Mouse (Mus musculus) liver, postnatal 0 days (tissue): ENCODE data around the gene Als2cr12. TPM values are rescaled to one million over a fixed set of nuclear protein-coding genes. Genes with fewer than 3 reads are reported as not detected.
A peak's percentile ranks its signal among the peaks of the same experiment; 100 is the strongest.

ENCODE experiments used
- ATAC-seq: fragments of 200-750 bp; cut with Nextera tagmentation; 2 replicates; pipeline ENCODE4 v1.8.0; 2017; ENCODE audit warnings: mild to moderate bottlenecking, moderate library complexity
- DNase-seq: peaks from one replicate; pipeline ENCODE4 v3.0.0-alpha.2; 2016
- H3K27ac ChIP-seq: fragments of 300-500 bp; sonication (generic); 2 replicates; pipeline ENCODE4 v1.5.1; 2014; ENCODE audit warnings: antibody characterized with exemption, moderate library complexity, mild to moderate bottlenecking, low read depth
- H3K27me3 ChIP-seq: fragments of 300-500 bp; sonication (generic); 2 replicates; pipeline ENCODE4 v1.6.1; 2014; ENCODE audit warnings: low read length, control low read depth, mixed read lengths; ENCODE audit not compliant: insufficient read depth
- H3K36me3 ChIP-seq: fragments of 300-500 bp; sonication (generic); replicated peaks from 2 replicates; pipeline ENCODE4 v1.6.1; 2014; ENCODE audit warnings: mild to moderate bottlenecking, control low read depth, low read length, moderate library complexity, mixed read lengths; ENCODE audit not compliant: insufficient read depth
- H3K4me1 ChIP-seq: fragments of 300-500 bp; sonication (generic); 2 replicates; pipeline ENCODE4 v1.6.1; 2014; ENCODE audit warnings: antibody characterized with exemption, mild to moderate bottlenecking, control low read depth; ENCODE audit not compliant: insufficient read depth
- H3K4me2 ChIP-seq: fragments of 300-500 bp; sonication (generic); 2 replicates; pipeline ENCODE4 v1.6.1; 2014; ENCODE audit warnings: low read depth, mild to moderate bottlenecking, low read length, moderate library complexity, mixed read lengths
- H3K4me3 ChIP-seq: fragments of 300-500 bp; sonication (generic); 2 replicates; pipeline ENCODE4 v1.5.1; 2014; ENCODE audit warnings: low read depth, low read length
- H3K9ac ChIP-seq: fragments of 300-500 bp; sonication (generic); replicated peaks from 2 replicates; pipeline ENCODE4 v1.6.1; 2014; ENCODE audit warnings: mild to moderate bottlenecking, moderate library complexity
- H3K9me3 ChIP-seq: fragments of 300-500 bp; sonication (generic); 2 replicates; pipeline ENCODE4 v1.6.1; 2016; ENCODE audit warnings: mild to moderate bottlenecking, control low read depth, low read length, mixed read lengths
- CTCF ChIP-seq: sonication (generic); IDR thresholded peaks from 2 replicates; pipeline ENCODE4 v1.5.1; 2016; ENCODE audit warnings: antibody characterized with exemption, low read depth
- EP300 ChIP-seq: IDR thresholded peaks from 2 replicates; pipeline ENCODE4 v1.6.1; 2016; ENCODE audit warnings: antibody characterized with exemption, low read depth, mild to moderate bottlenecking
- WGBS: fragments of 180-500 bp; shearing (Covaris S2); extraction: QIAGEN DNeasy Blood & Tissue Kit; methylation state at CpG from one replicate; pipeline ENCODE4 v1.1.7; 2014; ENCODE audit not compliant: insufficient replicate concordance; 5-methylcytosine and 5-hydroxymethylcytosine counted together
- polyA plus RNA-seq: library from polyadenylated mRNA; unstranded; fragments of >200 nt; fragmentation: Nextera tagmentation; extraction: Ambion mirVana; gene quantifications from 2 replicates; pipeline ENCODE4 v1.2.1, GENCODE M21; 2015

Gene Als2cr12
- polyA plus RNA-seq, 1 experiment from 2014 or later, result not detected

- peak overlapping the region; percentile 11; the same call in 1 of the 2 replicates for H3K4me2 ChIP-seq
- no peaks in the 10 kb centered on the region; the same call in 1 of the 2 replicates for H3K4me1 ChIP-seq
- 35% methylated on average over 6 of the region's 6 CpGs for WGBS
- no peaks in the 10 kb centered on the region for H3K36me3 ChIP-seq
- no peak for DNase-seq
- no peak for TF ChIP-seq EP300
- no peak for TF ChIP-seq CTCF
- no peak overlapping the region for H3K9ac ChIP-seq
- H3K27me3 ChIP-seq, result no peaks in the 10 kb centered on the region
- H3K9me3 ChIP-seq, result no peaks in the 10 kb centered on the region
- H3K27ac ChIP-seq, result 0 out of 2 replicates have a peak overlapping the region, but pooled peaks have one; percentile 17
- ATAC-seq, result no peak
- no peak overlapping the region for H3K4me3 ChIP-seq
Observed at GRCm38 (mm10) chr1:58617978-58618668, 77.7 kb downstream of the Als2cr12 start.

GRCm38 (mm10) chr1:58617076-58617475 is 78.7 kb downstream of the Als2cr12 start:
- Histone ChIP-seq H3K27me3 (no peaks in the 10 kb centered on the region), H3K9ac (no peak overlapping the region), H3K27ac (no peak overlapping the region), H3K4me1 (no peaks in the 10 kb centered on the region; the same call in 1 of the 2 replicates), H3K4me2 (no peak overlapping the region), H3K4me3 (no peak overlapping the region), H3K36me3 (no peaks in the 10 kb centered on the region), H3K9me3 (no peaks in the 10 kb centered on the region)
- DNase-seq (no peak), ATAC-seq (no peak)
- WGBS, result 80% methylated on average over 5 of the region's 5 CpGs
- TF ChIP-seq EP300, result no peak
- TF ChIP-seq CTCF, result no peak

- no peaks in the 10 kb centered on the region for H3K9me3 ChIP-seq
- no peak overlapping the region for H3K4me2 ChIP-seq
- no peak for TF ChIP-seq CTCF
- TF ChIP-seq EP300, result no peak
- no peak overlapping the region for H3K4me3 ChIP-seq
- 54% methylated on average over 3 of the region's 3 CpGs for WGBS
- no peak overlapping the region for H3K9ac ChIP-seq
- no peak for ATAC-seq
- no peaks in the 10 kb centered on the region for H3K36me3 ChIP-seq
- no peaks in the 10 kb centered on the region; the same call in 1 of the 2 replicates for H3K4me1 ChIP-seq
- H3K27me3 ChIP-seq, result no peaks in the 10 kb centered on the region
- H3K27ac ChIP-seq, result no peak overlapping the region
- no peak for DNase-seq
Observed at GRCm38 (mm10) chr1:58616176-58616575, 79.6 kb downstream of the Als2cr12 start.

GRCm38 (mm10) chr1:58615146-58615545 is 80.6 kb downstream of the Als2cr12 start:
- Histone ChIP-seq H3K9me3 (no peaks in the 10 kb centered on the region), H3K36me3 (no peaks in the 10 kb centered on the region), H3K4me3 (no peak overlapping the region), H3K27ac (no peak overlapping the region), H3K9ac (no peak overlapping the region), H3K27me3 (no peaks in the 10 kb centered on the region), H3K4me2 (no peak overlapping the region), H3K4me1 (no peaks in the 10 kb centered on the region; the same call in 1 of the 2 replicates)
- 79% methylated on average over 4 of the region's 4 CpGs for WGBS
- ATAC-seq (no peak), DNase-seq (no peak)
- no peak for TF ChIP-seq CTCF
- no peak for TF ChIP-seq EP300

GRCm38 (mm10) chr1:58614424-58614823 is 81.4 kb downstream of the Als2cr12 start:
- Histone ChIP-seq H3K27ac (no peak overlapping the region), H3K4me1 (no peaks in the 10 kb centered on the region; the same call in 1 of the 2 replicates), H3K9ac (no peak overlapping the region), H3K36me3 (no peaks in the 10 kb centered on the region), H3K27me3 (no peaks in the 10 kb centered on the region), H3K9me3 (no peaks in the 10 kb centered on the region), H3K4me3 (no peak overlapping the region), H3K4me2 (no peak overlapping the region)
- WGBS, result 65% methylated on average over 3 of the region's 3 CpGs
- TF ChIP-seq CTCF, result no peak
- no peak for TF ChIP-seq EP300
- DNase-seq (no peak), ATAC-seq (no peak)

GRCm38 (mm10) chr1:58613786-58614185 is 82.0 kb downstream of the Als2cr12 start:
- Histone ChIP-seq H3K27ac (no peak overlapping the region), H3K4me2 (no peak overlapping the region), H3K27me3 (no peaks in the 10 kb centered on the region), H3K4me1 (no peaks in the 10 kb centered on the region; the same call in 1 of the 2 replicates), H3K36me3 (no peaks in the 10 kb centered on the region), H3K9me3 (no peaks in the 10 kb centered on the region), H3K4me3 (no peak overlapping the region), H3K9ac (no peak overlapping the region)
- DNase-seq (no peak), ATAC-seq (no peak)
- no peak for TF ChIP-seq CTCF
- TF ChIP-seq EP300, result no peak
- WGBS, result 69% methylated on average over 6 of the region's 6 CpGs
